Mouse (Mus musculus): ENCODE results near the gene Creb5.

GRCm38 (mm10) chr6:53657483-53657882 is 370.4 kb downstream of the Creb5 start:
- TF ChIP-seq CTCF (IDR thresholded peaks at IDR 0.05; ENCODE audit: borderline replicate concordance, insufficient read depth, low read length) (no peak), POLR2A (IDR thresholded peaks at IDR 0.05; ENCODE audit: low read depth, low read length) (no peak)
